Mouse (Mus musculus) forebrain, postnatal 0 days (tissue): ENCODE data around the gene Amn. TPM values are rescaled to one million over a fixed set of nuclear protein-coding genes. Genes with fewer than 3 reads are reported as not detected.

ENCODE experiments used
- ATAC-seq: fragments of 200-750 bp; cut with Nextera tagmentation; 2 replicates; pipeline ENCODE4 v1.8.0; 2017; ENCODE audit warnings: mild to moderate bottlenecking, moderate library complexity
- DNase-seq: peaks from one replicate; pipeline ENCODE4 v3.0.0-alpha.2; 2015
- H3K27ac ChIP-seq: fragments of 300-500 bp; sonication (generic); 2 replicates; pipeline ENCODE4 v1.5.1; 2014; ENCODE audit warnings: low read depth, mild to moderate bottlenecking, antibody characterized with exemption, low read length, moderate library complexity, mixed read lengths
- H3K27me3 ChIP-seq: fragments of 300-500 bp; sonication (generic); 2 replicates; pipeline ENCODE4 v1.6.1; 2014; ENCODE audit warnings: mild to moderate bottlenecking, low read length, mixed read lengths; ENCODE audit not compliant: insufficient read depth
- H3K36me3 ChIP-seq: fragments of 300-500 bp; sonication (generic); 2 replicates; pipeline ENCODE4 v1.6.1; 2014; ENCODE audit warnings: mild to moderate bottlenecking, moderate library complexity; ENCODE audit not compliant: insufficient read depth
- H3K4me1 ChIP-seq: fragments of 300-500 bp; sonication (generic); 2 replicates; pipeline ENCODE4 v1.6.1; 2014; ENCODE audit warnings: antibody characterized with exemption; ENCODE audit not compliant: insufficient read depth
- H3K4me2 ChIP-seq: fragments of 300-500 bp; sonication (generic); 2 replicates; pipeline ENCODE4 v1.6.1; 2014; ENCODE audit warnings: low read depth, mild to moderate bottlenecking, moderate library complexity
- H3K4me3 ChIP-seq: fragments of 300-500 bp; sonication (generic); 2 replicates; pipeline ENCODE4 v1.5.1; 2014; ENCODE audit warnings: low read depth, low read length, mixed read lengths
- H3K9ac ChIP-seq: fragments of 300-500 bp; sonication (generic); 2 replicates; pipeline ENCODE4 v1.6.1; 2014; ENCODE audit warnings: mild to moderate bottlenecking
- H3K9me3 ChIP-seq: fragments of 300-500 bp; sonication (generic); 2 replicates; pipeline ENCODE4 v1.6.1; 2016; ENCODE audit warnings: low read length
- CTCF ChIP-seq: sonication (generic); IDR thresholded peaks from 2 replicates; pipeline ENCODE4 v1.5.1; 2016; ENCODE audit warnings: antibody characterized with exemption, control low read depth, low read depth
- WGBS: fragments of 180-500 bp; shearing (Covaris S2); extraction: QIAGEN DNeasy Blood & Tissue Kit; methylation state at CpG from one replicate; pipeline ENCODE4 v1.1.7; 2014; 5-methylcytosine and 5-hydroxymethylcytosine counted together
- polyA plus RNA-seq: library from polyadenylated mRNA; unstranded; fragments of >200 nt; fragmentation: Nextera tagmentation; extraction: Ambion mirVana; gene quantifications from 2 replicates; pipeline ENCODE4 v1.2.1, GENCODE M21; 2015
- total RNA-seq: library from RNA; depleted of rRNA; stranded (reverse); fragments of >200 nt; gene quantifications from 2 replicates; pipeline ENCODE4 v1.2.3, GENCODE M21; 2014; rRNA removed

Gene Amn
- total and polyA plus RNA-seq, 2 experiments from 2014 or later = 22.7 to 59.9 TPM

DNA sequence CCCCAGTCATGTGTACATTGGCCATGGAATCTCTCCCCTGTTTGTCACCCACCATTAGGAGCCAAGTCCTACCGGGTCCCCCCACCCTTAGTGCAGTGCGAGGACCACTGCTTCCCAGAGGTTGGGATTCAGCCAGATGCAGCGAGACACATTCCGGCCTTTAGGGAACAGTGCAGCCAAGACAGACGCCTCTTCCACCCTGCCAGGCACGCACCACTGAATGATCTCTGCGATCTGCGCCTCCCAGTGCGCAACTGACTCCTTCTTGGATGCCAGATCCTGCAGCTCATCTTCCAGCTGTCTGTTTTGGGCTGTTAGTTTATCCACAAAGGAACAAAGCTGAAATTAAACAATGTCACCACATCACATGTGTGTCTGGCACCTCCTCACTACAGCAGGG lies 46.8 kb downstream of the Amn start:
- Histone ChIP-seq H3K4me2 (no peak overlapping the region), H3K36me3 (peaks cover 98% of the 10 kb centered on the region), H3K27ac (no peak overlapping the region), H3K27me3 (no peaks in the 10 kb centered on the region), H3K4me3 (no peak overlapping the region), H3K9ac (no peak overlapping the region), H3K4me1 (no peaks in the 10 kb centered on the region), H3K9me3 (no peaks in the 10 kb centered on the region)
- DNase-seq (no peak), ATAC-seq (no peak)
- TF ChIP-seq CTCF = no peak
- 87% methylated on average over 9 of the region's 9 CpGs for WGBS

GRCm38 (mm10) chr12:111320549-111320948 lies 49.7 kb downstream of the Amn start:
- no peaks in the 10 kb centered on the region for H3K4me1 ChIP-seq
- no peak for TF ChIP-seq CTCF

DNA sequence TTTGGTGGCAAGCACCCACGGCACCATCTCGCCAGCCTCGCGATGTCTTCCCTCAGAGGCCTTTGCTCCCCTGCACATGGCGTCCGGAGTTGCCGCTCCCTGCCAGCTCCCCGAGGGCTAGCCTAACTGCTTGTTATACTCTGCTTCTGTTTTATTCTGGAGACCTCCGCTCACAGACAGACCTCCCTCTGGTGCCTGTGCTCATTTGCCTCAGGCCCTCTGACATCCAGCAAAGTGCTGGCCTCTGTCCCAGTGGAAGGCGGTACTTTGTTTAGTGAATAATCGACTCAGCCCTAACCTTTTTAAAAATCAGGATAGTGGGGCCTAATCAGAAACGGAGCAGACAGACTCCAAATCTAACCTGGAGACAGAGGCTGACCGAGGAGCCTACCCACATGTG lies 50.9 kb downstream of the Amn start:
- no peaks in the 10 kb centered on the region for H3K4me1 ChIP-seq
- no peak overlapping the region for H3K4me2 ChIP-seq
- H3K9me3 ChIP-seq = no peaks in the 10 kb centered on the region
- no peak for TF ChIP-seq CTCF
- no peak overlapping the region for H3K4me3 ChIP-seq
- no peaks in the 10 kb centered on the region for H3K27me3 ChIP-seq
- peak; percentile 32 for DNase-seq
- 50% methylated on average over 13 of the region's 13 CpGs for WGBS
- ATAC-seq = peak; percentile 54
- H3K27ac ChIP-seq = no peak overlapping the region
- H3K36me3 ChIP-seq = peaks cover 96% of the 10 kb centered on the region
- no peak overlapping the region for H3K9ac ChIP-seq

More at GRCm38 (mm10) chr12:111320549-111320948, 49.7 kb downstream of the Amn start:
- DNase-seq (no peak), ATAC-seq (no peak)
- no peak overlapping the region for H3K4me2 ChIP-seq
- WGBS = 78% methylated on average over 12 of the region's 12 CpGs
- H3K36me3 ChIP-seq = peaks cover 98% of the 10 kb centered on the region
- H3K9me3 ChIP-seq = no peaks in the 10 kb centered on the region
- H3K4me3 ChIP-seq = no peak overlapping the region
- no peaks in the 10 kb centered on the region for H3K27me3 ChIP-seq
- H3K9ac ChIP-seq = no peak overlapping the region
- H3K27ac ChIP-seq = no peak overlapping the region

- TF ChIP-seq CTCF = no peak
- no peaks in the 10 kb centered on the region for H3K27me3 ChIP-seq
- no peak overlapping the region for H3K4me3 ChIP-seq
- WGBS = 90% methylated on average over 4 of the region's 4 CpGs
- H3K9me3 ChIP-seq = no peaks in the 10 kb centered on the region
- no peaks in the 10 kb centered on the region for H3K4me1 ChIP-seq
- ATAC-seq (no peak), DNase-seq (no peak)
- no peak overlapping the region for H3K9ac ChIP-seq
- peaks cover 96% of the 10 kb centered on the region for H3K36me3 ChIP-seq
- no peak overlapping the region for H3K4me2 ChIP-seq
- no peak overlapping the region for H3K27ac ChIP-seq
These were observed 52.5 kb downstream of the Amn start for GRCm38 (mm10) chr12:111323423-111323822.

GRCm38 (mm10) chr12:111324536-111324935 lies 53.6 kb downstream of the Amn start:
- Histone ChIP-seq H3K36me3 (peaks cover 93% of the 10 kb centered on the region), H3K9ac (no peak overlapping the region), H3K27me3 (no peaks in the 10 kb centered on the region), H3K27ac (no peak overlapping the region), H3K9me3 (no peaks in the 10 kb centered on the region), H3K4me3 (no peak overlapping the region), H3K4me2 (no peak overlapping the region), H3K4me1 (no peaks in the 10 kb centered on the region)
- TF ChIP-seq CTCF = no peak
- WGBS = 95% methylated on average over 21 of the region's 21 CpGs
- ATAC-seq = no peak
- DNase-seq = no peak

GRCm38 (mm10) chr12:111324949-111325348 lies 54.1 kb downstream of the Amn start:
- no peak overlapping the region for H3K4me2 ChIP-seq
- no peak overlapping the region for H3K9ac ChIP-seq
- 93% methylated on average over 12 of the region's 12 CpGs for WGBS
- no peak for DNase-seq
- no peaks in the 10 kb centered on the region for H3K27me3 ChIP-seq
- TF ChIP-seq CTCF = no peak
- no peak overlapping the region for H3K27ac ChIP-seq
- no peaks in the 10 kb centered on the region for H3K9me3 ChIP-seq
- no peak overlapping the region for H3K4me3 ChIP-seq
- ATAC-seq = no peak
- no peaks in the 10 kb centered on the region for H3K4me1 ChIP-seq
- peaks cover 91% of the 10 kb centered on the region for H3K36me3 ChIP-seq

DNA sequence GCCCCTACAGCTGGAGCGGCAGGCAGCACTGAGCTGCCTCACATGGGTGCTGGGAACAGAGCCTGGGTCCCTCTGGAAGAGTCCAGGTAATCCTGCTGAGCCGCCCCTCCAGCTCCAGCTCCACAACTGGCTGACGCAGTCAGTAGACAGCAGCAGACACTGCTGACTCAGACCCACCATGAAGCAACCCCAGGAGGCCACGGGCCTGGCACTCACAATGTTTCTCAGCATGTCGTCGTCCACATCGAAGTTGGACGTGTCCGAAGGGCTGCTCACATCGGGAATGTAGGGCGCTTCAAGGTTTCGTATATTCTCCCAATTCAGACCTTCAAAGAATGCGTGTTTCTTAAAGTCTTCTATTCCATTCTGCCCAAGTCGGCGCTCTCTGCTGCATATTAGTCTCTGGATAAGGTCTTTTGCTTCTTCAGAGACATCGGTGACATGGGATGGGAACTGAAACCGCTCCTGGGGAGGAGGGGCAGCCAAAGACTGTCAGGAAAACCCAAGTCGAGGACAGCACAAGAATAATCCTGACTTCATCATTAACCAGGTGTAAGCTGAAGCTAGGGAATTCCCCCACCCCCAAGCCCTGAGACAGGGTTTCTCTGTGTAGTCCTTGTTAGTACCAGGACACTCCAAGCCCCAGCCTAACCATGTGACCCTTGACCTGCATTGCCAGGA lies 55.0 kb downstream of the Amn start:
- no peak for TF ChIP-seq CTCF
- Histone ChIP-seq H3K27me3 (no peaks in the 10 kb centered on the region), H3K9me3 (no peaks in the 10 kb centered on the region), H3K4me3 (no peak overlapping the region), H3K4me2 (no peak overlapping the region), H3K9ac (no peak overlapping the region), H3K27ac (no peak overlapping the region), H3K4me1 (no peaks in the 10 kb centered on the region), H3K36me3 (peaks cover 87% of the 10 kb centered on the region)
- no peak for ATAC-seq
- no peak for DNase-seq
- WGBS = 95% methylated on average over 18 of the region's 18 CpGs

Other genes starting within 250 kb of the Amn start
- 14.0 and 16.2 TPM in 2 replicates for gene Rcor1, start 231.7 kb upstream of the Amn start, total RNA-seq
- 3.2 and 4.3 TPM in 2 replicates for gene Rcor1, start 231.7 kb upstream of the Amn start, polyA plus RNA-seq
- 18.5 and 25.1 TPM in 2 replicates for gene Traf3, start 104.7 kb upstream of the Amn start, total RNA-seq
- 6.6 and 11.5 TPM in 2 replicates for gene Traf3, start 104.7 kb upstream of the Amn start, polyA plus RNA-seq
- 0.31 and 0.48 TPM in 2 replicates for gene 4930595D18Rik, start 86.6 kb upstream of the Amn start, total RNA-seq
- gene 4930595D18Rik, start 86.6 kb upstream of the Amn start, polyA plus RNA-seq = not detected in 2 replicates
- gene Cdc42bpb, start 106.6 kb downstream of the Amn start, total RNA-seq = 113 and 139 TPM in 2 replicates
- gene Cdc42bpb, start 106.6 kb downstream of the Amn start, polyA plus RNA-seq = 28.0 and 31.1 TPM in 2 replicates
- gene Lbhd2, start 135.7 kb downstream of the Amn start, total RNA-seq = 3.7 and 4.4 TPM in 2 replicates
- 10.5 and 12.9 TPM in 2 replicates for gene Lbhd2, start 135.7 kb downstream of the Amn start, polyA plus RNA-seq
- 2.1 TPM in 2 replicates for gene Exoc3l4, start 145.9 kb downstream of the Amn start, total RNA-seq
- gene Exoc3l4, start 145.9 kb downstream of the Amn start, polyA plus RNA-seq = 1.5 and 2.0 TPM in 2 replicates
- gene Tnfaip2, start 171.4 kb downstream of the Amn start, total RNA-seq = 1.0 and 4.8 TPM in 2 replicates
- gene Tnfaip2, start 171.4 kb downstream of the Amn start, polyA plus RNA-seq = 0.33 and 1.2 TPM in 2 replicates
- 5.1 and 5.4 TPM in 2 replicates for gene Gm266, start 214.7 kb downstream of the Amn start, total RNA-seq
- gene Gm266, start 214.7 kb downstream of the Amn start, polyA plus RNA-seq = 3.7 and 5.2 TPM in 2 replicates